Mouse (Mus musculus) heart, embryonic 16.5 days (tissue): ENCODE data around the gene Tox3. TPM values are rescaled to one million over a fixed set of nuclear protein-coding genes. Genes with fewer than 3 reads are reported as not detected.

Experiments used
- ATAC-seq: fragments of 200-750 bp; cut with Nextera tagmentation; replicated peaks from 2 replicates; pipeline ENCODE4 v1.8.0; 2017; ENCODE audit warnings: moderate number of reproducible peaks; ENCODE audit not compliant: insufficient read depth, low FRiP score; ENCODE audit errors: extremely low read depth
- H3K27ac ChIP-seq: fragments of 300-500 bp; sonication (generic); 2 replicates; pipeline ENCODE4 v1.5.1; 2014; ENCODE audit warnings: mild to moderate bottlenecking, low read length, control low read depth, moderate library complexity
- H3K27me3 ChIP-seq: fragments of 300-500 bp; sonication (generic); 2 replicates; pipeline ENCODE4 v1.6.1; 2014; ENCODE audit warnings: low read length, mixed read lengths; ENCODE audit not compliant: control insufficient read depth, insufficient read depth
- H3K36me3 ChIP-seq: fragments of 300-500 bp; sonication (generic); 2 replicates; pipeline ENCODE4 v1.6.1; 2014; ENCODE audit not compliant: control insufficient read depth, insufficient read depth
- H3K4me1 ChIP-seq: fragments of 300-500 bp; sonication (generic); 2 replicates; pipeline ENCODE4 v1.6.1; 2014; ENCODE audit warnings: low read length, mixed read lengths; ENCODE audit not compliant: control insufficient read depth, insufficient read depth
- H3K4me2 ChIP-seq: fragments of 300-500 bp; sonication (generic); 2 replicates; pipeline ENCODE4 v1.6.1; 2014; ENCODE audit warnings: low read depth, mild to moderate bottlenecking, control low read depth, low read length
- H3K4me3 ChIP-seq: fragments of 300-500 bp; sonication (generic); 2 replicates; pipeline ENCODE4 v1.5.1; 2014; ENCODE audit warnings: mild to moderate bottlenecking, control low read depth, low read length
- H3K9ac ChIP-seq: fragments of 300-500 bp; sonication (generic); 2 replicates; pipeline ENCODE4 v1.6.1; 2014; ENCODE audit warnings: low read length, control low read depth
- H3K9me3 ChIP-seq: fragments of 300-500 bp; sonication (generic); replicated peaks from 2 replicates; pipeline ENCODE4 v1.6.1; 2016; ENCODE audit warnings: low read length; ENCODE audit not compliant: control insufficient read depth
- WGBS: fragments of 180-500 bp; shearing (Covaris S2); extraction: QIAGEN DNeasy Blood & Tissue Kit; methylation state at CpG from one replicate; pipeline ENCODE4 v1.1.7; 2014; 5-methylcytosine and 5-hydroxymethylcytosine counted together
- polyA plus RNA-seq: library from polyadenylated mRNA; unstranded; fragments of >200 nt; fragmentation: Nextera tagmentation; extraction: Ambion mirVana; gene quantifications from 2 replicates; pipeline ENCODE4 v1.2.1, GENCODE M21; 2015

The Tox3 gene
- polyA plus RNA-seq, 1 experiment from 2014 or later = 5.6 TPM

DNA sequence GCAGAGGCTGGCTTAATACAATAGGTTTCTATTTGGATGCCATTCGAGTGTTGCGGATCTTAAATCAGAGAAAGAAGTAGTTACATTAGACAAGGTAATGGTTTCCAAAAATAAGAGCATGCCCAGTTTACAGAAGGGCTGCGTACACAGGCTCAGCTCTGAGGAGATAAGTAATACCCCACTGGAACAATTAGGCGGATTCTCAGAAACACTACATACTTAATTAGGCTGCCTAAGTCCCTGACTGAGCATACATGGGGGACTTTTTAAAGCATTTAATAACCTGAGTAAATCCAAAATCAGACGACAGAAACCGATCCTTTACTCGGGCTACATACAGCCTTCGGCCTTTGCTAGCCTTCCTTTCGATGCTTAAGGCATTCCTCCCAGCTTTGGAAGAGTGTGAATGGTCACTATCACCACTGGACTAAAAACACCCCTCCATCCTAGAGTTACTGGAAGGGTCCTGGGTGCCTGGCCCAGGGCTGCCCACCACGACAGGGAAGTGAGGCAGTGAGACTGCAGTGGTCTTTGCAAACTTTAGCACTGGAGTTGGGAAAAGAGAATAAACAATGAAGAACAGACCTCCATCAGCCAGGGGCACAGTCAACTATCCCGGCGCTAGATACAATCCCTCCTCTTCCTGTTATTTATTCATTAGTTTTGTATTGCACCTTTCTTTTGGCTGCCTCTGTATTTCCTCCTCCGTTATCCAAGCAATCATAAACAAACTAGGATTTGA is 1.8 kb downstream of the Tox3 start:
- Histone ChIP-seq H3K9me3 (no peaks in the 10 kb centered on the region), H3K4me2 (peak overlapping the region; percentile 85), H3K27me3 (no peaks in the 10 kb centered on the region), H3K9ac (peak overlapping the region; percentile 96), H3K27ac (peak overlapping the region; percentile 92), H3K4me1 (peaks cover 16% of the 10 kb centered on the region), H3K36me3 (no peaks in the 10 kb centered on the region), H3K4me3 (peak overlapping the region; percentile 87)
- WGBS = 35% methylated on average over 13 of the region's 13 CpGs
- no peak for ATAC-seq

- Histone ChIP-seq H3K4me2 (no peak overlapping the region), H3K9ac (no peak overlapping the region), H3K4me3 (no peak overlapping the region), H3K27ac (no peak overlapping the region), H3K27me3 (no peaks in the 10 kb centered on the region), H3K9me3 (no peaks in the 10 kb centered on the region), H3K36me3 (peaks cover 6% of the 10 kb centered on the region; the same call in 1 of the 2 replicates), H3K4me1 (peaks cover 8% of the 10 kb centered on the region)
- no peak for ATAC-seq
- 75% methylated on average over 7 of the region's 7 CpGs for WGBS
Measured at GRCm38 (mm10) chr8:90330377-90331285, 17.5 kb downstream of the Tox3 start.

GRCm38 (mm10) chr8:90323824-90324223 is 24.3 kb downstream of the Tox3 start:
- Histone ChIP-seq H3K9me3 (no peaks in the 10 kb centered on the region), H3K4me2 (no peak overlapping the region), H3K4me1 (peaks cover 28% of the 10 kb centered on the region), H3K4me3 (no peak overlapping the region), H3K9ac (no peak overlapping the region), H3K27ac (no peak overlapping the region), H3K27me3 (no peaks in the 10 kb centered on the region), H3K36me3 (0 out of 2 replicates have a peak, but pooled peaks cover 2% of the 10 kb centered on the region)
- ATAC-seq = no peak
- 23% methylated on average over 4 of the region's 4 CpGs for WGBS

DNA sequence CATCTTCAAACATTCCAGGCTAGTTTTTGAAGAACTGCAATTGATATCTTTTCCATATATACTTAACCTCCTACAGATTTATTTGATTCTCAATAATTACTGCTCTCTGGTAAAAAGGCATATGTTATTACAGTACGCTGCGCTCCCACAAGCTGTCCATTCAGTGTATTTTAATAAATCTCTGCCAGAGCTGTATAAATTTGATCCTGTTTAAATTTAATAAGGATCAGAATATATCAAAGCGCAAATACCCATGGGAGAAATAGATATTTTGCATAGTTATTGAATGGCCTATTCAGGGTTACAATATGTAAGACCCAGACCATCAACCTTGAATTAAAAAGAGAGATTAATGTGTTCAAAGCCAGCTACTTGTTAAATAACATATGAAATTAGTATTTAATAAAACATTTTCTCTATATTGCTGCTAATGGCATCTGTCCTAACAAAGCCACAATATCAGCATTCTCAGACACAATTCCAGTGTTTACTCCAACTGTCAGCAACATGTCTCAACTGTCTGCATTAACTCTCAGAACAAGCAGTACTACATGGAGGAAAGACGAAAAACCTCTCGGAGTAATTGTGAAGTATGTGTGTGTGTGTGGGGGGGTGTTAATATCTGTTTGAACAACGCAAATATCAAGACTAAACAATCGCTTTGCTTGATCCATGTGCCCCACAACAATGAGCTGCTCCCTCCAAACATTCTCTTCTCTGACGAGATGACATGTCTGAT is 25.3 kb downstream of the Tox3 start:
- H3K27me3 ChIP-seq = no peaks in the 10 kb centered on the region
- no peak overlapping the region for H3K4me3 ChIP-seq
- 0 out of 2 replicates have a peak, but pooled peaks cover 2% of the 10 kb centered on the region for H3K36me3 ChIP-seq
- H3K9me3 ChIP-seq = no peaks in the 10 kb centered on the region
- no peak overlapping the region for H3K27ac ChIP-seq
- H3K4me2 ChIP-seq = no peak overlapping the region
- H3K9ac ChIP-seq = no peak overlapping the region
- peaks cover 28% of the 10 kb centered on the region for H3K4me1 ChIP-seq
- ATAC-seq = no peak
- 80% methylated on average over 8 of the region's 8 CpGs for WGBS

DNA sequence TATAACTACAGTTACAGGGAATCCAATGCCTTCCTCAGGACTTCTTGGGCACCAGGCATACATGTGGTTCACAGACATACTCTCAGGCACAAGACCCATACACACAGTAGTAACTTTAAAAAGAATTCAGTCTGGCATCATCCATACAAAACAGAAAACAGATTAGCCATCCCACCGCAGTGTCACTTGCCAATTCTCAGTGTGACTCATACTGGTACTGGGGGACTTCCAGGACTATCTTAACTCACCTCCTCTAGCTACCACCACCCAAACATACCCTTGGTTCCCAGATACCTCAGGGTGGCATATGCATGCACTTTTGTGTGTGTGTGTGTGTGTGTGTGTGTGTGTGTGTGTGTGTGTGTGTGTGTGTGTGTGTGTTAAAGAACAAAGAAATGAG is 26.9 kb downstream of the Tox3 start:
- H3K36me3 ChIP-seq = no peaks in the 10 kb centered on the region
- H3K9ac ChIP-seq = no peak overlapping the region
- WGBS = 75% methylated on average over 1 of the region's 1 CpGs
- no peak for ATAC-seq
- no peaks in the 10 kb centered on the region for H3K27me3 ChIP-seq
- H3K27ac ChIP-seq = no peak overlapping the region
- H3K4me2 ChIP-seq = no peak overlapping the region
- H3K9me3 ChIP-seq = no peaks in the 10 kb centered on the region
- H3K4me1 ChIP-seq = peaks cover 28% of the 10 kb centered on the region
- no peak overlapping the region for H3K4me3 ChIP-seq

- Histone ChIP-seq H3K27me3 (no peaks in the 10 kb centered on the region), H3K36me3 (no peaks in the 10 kb centered on the region), H3K4me1 (no peaks in the 10 kb centered on the region), H3K27ac (no peak overlapping the region), H3K4me3 (no peak overlapping the region), H3K9ac (no peak overlapping the region), H3K9me3 (no peaks in the 10 kb centered on the region), H3K4me2 (no peak overlapping the region)
- ATAC-seq = no peak
- WGBS = 39% methylated on average over 7 of the region's 7 CpGs
Measured at GRCm38 (mm10) chr8:90314312-90314711, 33.8 kb downstream of the Tox3 start.

DNA sequence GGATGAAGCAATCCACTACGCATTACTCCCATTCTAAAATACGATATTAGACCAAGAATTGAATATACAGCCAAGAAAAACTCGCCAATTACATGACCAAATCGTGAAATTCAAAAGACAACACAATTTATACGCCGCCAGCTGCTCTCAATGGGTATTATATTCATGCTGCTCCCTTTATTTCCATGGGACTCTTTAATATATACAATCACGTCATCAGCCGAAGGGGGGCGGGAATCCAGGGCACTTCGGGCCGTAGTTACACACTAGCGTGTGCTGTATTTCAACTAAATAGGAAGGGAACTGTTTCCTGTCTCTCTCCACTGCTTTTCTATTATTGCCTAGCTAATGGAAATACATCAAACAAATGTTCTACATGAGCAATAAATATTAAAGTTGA is 45.2 kb downstream of the Tox3 start:
- WGBS = 78% methylated on average over 12 of the region's 12 CpGs
- Histone ChIP-seq H3K9ac (no peak overlapping the region; the same call in 1 of the 2 replicates), H3K4me3 (no peak overlapping the region), H3K4me1 (peaks cover 26% of the 10 kb centered on the region), H3K9me3 (peaks cover 6% of the 10 kb centered on the region), H3K27ac (peak overlapping the region; percentile 56), H3K27me3 (no peaks in the 10 kb centered on the region), H3K36me3 (peaks cover 9% of the 10 kb centered on the region), H3K4me2 (peak overlapping the region; percentile 26; the same call in 1 of the 2 replicates)
- no peak for ATAC-seq

DNA sequence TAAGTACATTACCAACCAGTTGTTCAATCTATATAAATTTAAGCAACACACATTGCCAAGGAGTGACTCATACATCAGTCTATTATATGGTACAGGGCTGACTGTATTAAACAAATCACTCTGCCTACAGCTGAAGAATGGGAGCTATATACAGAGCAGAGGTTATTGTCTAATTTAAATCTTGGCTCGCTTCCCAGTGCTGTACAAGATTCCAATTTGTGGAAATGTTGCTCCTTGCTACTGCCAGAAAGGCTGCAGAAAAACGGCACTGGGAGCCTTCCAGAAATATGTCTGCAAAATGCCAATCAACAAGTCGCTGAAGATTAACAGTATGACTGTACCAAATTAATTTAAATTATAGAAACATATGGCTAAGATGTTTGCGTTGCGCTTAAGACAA is 45.9 kb downstream of the Tox3 start:
- Histone ChIP-seq H3K36me3 (peaks cover 9% of the 10 kb centered on the region), H3K27ac (peak overlapping the region; percentile 82), H3K9me3 (peaks cover 6% of the 10 kb centered on the region), H3K4me1 (peaks cover 26% of the 10 kb centered on the region), H3K4me2 (peak overlapping the region; percentile 29), H3K9ac (no peak overlapping the region), H3K4me3 (no peak overlapping the region), H3K27me3 (no peaks in the 10 kb centered on the region)
- peak; percentile 86 for ATAC-seq
- WGBS = 20% methylated on average over 5 of the region's 5 CpGs
